Mouse (Mus musculus): Measurements from ENCODE around the gene Olfr1416. TPM values are rescaled to one million over a fixed set of nuclear protein-coding genes. Genes with fewer than 3 reads are reported as not detected.
A peak's percentile ranks its signal among the peaks of the same experiment; 100 is the strongest.

Gene Olfr1416
- polyA plus RNA-seq, 1 experiment from 2014 or later = not detected

DNA sequence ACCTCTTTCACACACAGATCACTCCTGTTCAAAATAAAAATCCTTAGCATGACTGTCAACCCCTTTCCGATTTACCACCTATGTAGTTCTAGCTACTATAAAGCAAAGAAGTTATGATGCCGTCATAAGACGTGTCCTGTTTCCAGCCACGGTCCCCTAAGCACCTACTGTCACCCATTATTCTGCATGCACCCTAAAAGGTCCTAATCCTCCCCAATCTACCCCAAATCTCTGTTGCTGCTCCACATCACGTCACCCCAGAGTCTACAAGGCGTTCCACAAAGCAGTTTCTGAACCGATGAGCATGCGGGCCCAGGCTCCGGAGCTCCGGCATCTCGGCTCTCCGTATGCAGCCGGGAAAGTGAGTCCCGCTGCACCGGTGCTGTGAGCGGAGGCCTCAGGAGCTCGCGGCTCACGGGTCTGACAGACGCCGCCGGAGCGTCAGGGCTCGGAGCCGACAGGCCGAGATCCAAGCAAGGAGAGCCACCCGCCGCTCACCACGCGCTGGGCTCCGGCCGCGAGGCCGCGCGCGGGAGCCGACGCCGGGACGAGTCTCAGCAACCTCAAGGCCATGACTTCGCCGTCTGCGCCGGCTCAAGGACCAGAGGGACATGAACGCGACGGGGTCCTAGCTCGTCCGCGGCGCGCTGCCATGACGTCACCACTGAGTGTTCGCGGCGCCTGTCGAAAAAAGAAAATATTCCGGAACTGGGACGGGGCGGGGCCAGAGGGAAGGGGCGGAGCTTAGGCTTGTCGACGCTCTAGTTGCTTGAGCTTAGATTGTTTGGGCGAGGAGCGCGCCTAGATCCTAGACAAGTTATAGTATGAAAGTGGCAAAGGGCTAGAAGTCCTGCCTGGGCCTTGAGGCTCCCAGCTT lies 11.5 kb downstream of the Olfr1416 start, which contains the start of gene Ndufa10:
Gene Ndufa10, minus strand, starts transcription at position 696 of the 877 bp plus-strand sequence.
- Histone ChIP-seq H3K27ac (ENCODE audit: low read depth, low read length) (no peak within 1 kb of the TSS), H3K9ac (ENCODE audit: low read length) (peak within 1 kb of the TSS; percentile 92), H3K4me2 (ENCODE audit: low read depth, low read length, severe bottlenecking) (peak within 1 kb of the TSS; percentile 87), H3K4me3 (ENCODE audit: low read depth, low read length) (peak within 1 kb of the TSS; percentile 92), H3K9me3 (ENCODE audit: control insufficient read depth, low read length) (no peaks in the 10 kb centered on the region), H3K36me3 (ENCODE audit: control insufficient read depth, insufficient read depth, low read length) (peaks cover 3% of the 10 kb centered on the region; the same call in 1 of the 2 replicates), H3K27me3 (ENCODE audit: control insufficient read depth, insufficient read depth, low read length) (no peaks in the 10 kb centered on the region), H3K4me1 (replicated peaks; ENCODE audit: control insufficient read depth, insufficient read depth, low read length) (peaks cover 3% of the 10 kb centered on the region; the same call in 1 of the 2 replicates)
- WGBS = under 1% methylated on average over 67 of the region's 67 CpGs
- DNase-seq (ENCODE audit: low spot score) = peak; percentile 98
- ATAC-seq (replicated peaks; ENCODE audit: low FRiP score) = peak; percentile 94

DNA sequence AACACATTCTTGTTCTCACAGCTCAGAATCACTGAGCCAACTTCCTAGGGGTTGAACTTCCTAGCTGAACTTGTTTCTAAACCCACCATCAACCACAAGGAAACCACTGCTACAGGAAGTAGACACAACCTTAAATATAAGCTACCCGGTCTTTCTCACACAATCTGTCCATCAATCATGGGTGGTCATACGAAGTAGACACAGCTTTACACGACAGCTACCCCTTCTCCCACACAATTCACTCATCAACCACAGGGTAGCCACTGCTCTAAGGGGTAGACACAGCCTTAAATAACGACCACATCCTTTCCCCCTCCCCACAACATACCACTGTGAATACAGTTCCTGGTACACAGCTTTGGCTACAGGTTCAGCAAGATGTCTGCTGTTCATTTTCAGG lies 16.0 kb downstream of the Olfr1416 start:
- Histone ChIP-seq H3K4me1 (replicated peaks; ENCODE audit: control insufficient read depth, insufficient read depth, low read length) (no peaks in the 10 kb centered on the region), H3K9ac (ENCODE audit: low read length) (no peak overlapping the region), H3K36me3 (ENCODE audit: control insufficient read depth, insufficient read depth, low read length) (peaks cover 3% of the 10 kb centered on the region; the same call in 1 of the 2 replicates), H3K27me3 (ENCODE audit: control insufficient read depth, insufficient read depth, low read length) (no peaks in the 10 kb centered on the region), H3K27ac (ENCODE audit: low read depth, low read length) (no peak overlapping the region), H3K9me3 (ENCODE audit: control insufficient read depth, low read length) (no peaks in the 10 kb centered on the region), H3K4me2 (ENCODE audit: low read depth, low read length, severe bottlenecking) (no peak overlapping the region), H3K4me3 (ENCODE audit: low read depth, low read length) (no peak overlapping the region)
- 81% methylated on average over 4 of the region's 4 CpGs for WGBS
- no peak for ATAC-seq (replicated peaks; ENCODE audit: low FRiP score)
- DNase-seq (ENCODE audit: low spot score) = peak; percentile 24

- Histone ChIP-seq H3K4me3 (ENCODE audit: low read depth, low read length) (no peak overlapping the region), H3K4me1 (replicated peaks; ENCODE audit: control insufficient read depth, insufficient read depth, low read length) (no peaks in the 10 kb centered on the region), H3K27me3 (ENCODE audit: control insufficient read depth, insufficient read depth, low read length) (no peaks in the 10 kb centered on the region), H3K9me3 (ENCODE audit: control insufficient read depth, low read length) (no peaks in the 10 kb centered on the region; the same call in 1 of the 2 replicates), H3K4me2 (ENCODE audit: low read depth, low read length, severe bottlenecking) (no peak overlapping the region), H3K9ac (ENCODE audit: low read length) (no peak overlapping the region), H3K36me3 (ENCODE audit: control insufficient read depth, insufficient read depth, low read length) (peaks cover 7% of the 10 kb centered on the region; the same call in 1 of the 2 replicates), H3K27ac (ENCODE audit: low read depth, low read length) (no peak overlapping the region)
- 93% methylated on average over 6 of the region's 6 CpGs for WGBS
- DNase-seq (ENCODE audit: low spot score) (no peak), ATAC-seq (replicated peaks; ENCODE audit: low FRiP score) (no peak)
Observed at GRCm38 (mm10) chr1:92458416-92458815, 26.5 kb downstream of the Olfr1416 start.

- Histone ChIP-seq H3K4me1 (replicated peaks; ENCODE audit: control insufficient read depth, insufficient read depth, low read length) (no peaks in the 10 kb centered on the region), H3K9ac (ENCODE audit: low read length) (no peak overlapping the region), H3K9me3 (ENCODE audit: control insufficient read depth, low read length) (no peaks in the 10 kb centered on the region; the same call in 1 of the 2 replicates), H3K27me3 (ENCODE audit: control insufficient read depth, insufficient read depth, low read length) (no peaks in the 10 kb centered on the region), H3K36me3 (ENCODE audit: control insufficient read depth, insufficient read depth, low read length) (peaks cover 7% of the 10 kb centered on the region; the same call in 1 of the 2 replicates), H3K4me3 (ENCODE audit: low read depth, low read length) (no peak overlapping the region), H3K27ac (ENCODE audit: low read depth, low read length) (no peak overlapping the region), H3K4me2 (ENCODE audit: low read depth, low read length, severe bottlenecking) (no peak overlapping the region)
- ATAC-seq (replicated peaks; ENCODE audit: low FRiP score) = no peak
- DNase-seq (ENCODE audit: low spot score) = no peak
Observed at GRCm38 (mm10) chr1:92457758-92458157, 27.2 kb downstream of the Olfr1416 start.

DNA sequence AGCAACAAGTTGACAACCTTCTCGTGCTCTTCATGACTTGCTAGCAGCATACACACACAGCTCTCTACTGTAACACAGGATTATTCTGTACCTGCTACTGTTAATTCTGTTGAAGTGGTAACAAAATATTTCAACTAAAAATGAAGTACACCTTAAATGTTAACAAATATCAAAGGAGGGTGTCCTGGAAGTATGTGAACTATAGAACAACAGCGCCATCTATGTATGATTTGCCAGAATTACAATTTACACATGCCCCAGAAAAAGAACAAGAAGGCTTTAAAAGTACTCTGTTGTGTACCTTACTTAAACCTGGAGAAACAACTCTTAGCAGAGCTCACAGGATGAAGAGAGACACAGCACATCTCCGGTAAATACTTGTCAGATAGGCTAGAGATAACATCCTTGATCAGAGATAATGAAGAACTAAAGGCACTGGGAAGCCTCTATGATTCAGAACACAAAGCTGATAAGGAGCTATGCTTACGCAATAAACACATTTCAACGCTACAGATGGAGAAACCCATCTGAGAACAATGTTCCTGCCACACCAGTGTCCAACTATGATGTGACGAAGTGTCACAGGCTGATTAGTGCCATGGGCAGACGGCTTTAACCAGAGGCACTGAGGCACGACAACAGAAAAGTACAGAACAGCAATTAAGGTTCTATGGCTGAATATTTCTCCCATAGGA lies 31.0 kb downstream of the Olfr1416 start:
- Histone ChIP-seq H3K36me3 (ENCODE audit: control insufficient read depth, insufficient read depth, low read length) (peaks cover 9% of the 10 kb centered on the region; the same call in 1 of the 2 replicates), H3K27ac (ENCODE audit: low read depth, low read length) (no peak overlapping the region), H3K4me2 (ENCODE audit: low read depth, low read length, severe bottlenecking) (no peak overlapping the region), H3K9me3 (ENCODE audit: control insufficient read depth, low read length) (no peaks in the 10 kb centered on the region; the same call in 1 of the 2 replicates), H3K9ac (ENCODE audit: low read length) (no peak overlapping the region), H3K4me3 (ENCODE audit: low read depth, low read length) (no peak overlapping the region), H3K4me1 (replicated peaks; ENCODE audit: control insufficient read depth, insufficient read depth, low read length) (no peaks in the 10 kb centered on the region), H3K27me3 (ENCODE audit: control insufficient read depth, insufficient read depth, low read length) (no peaks in the 10 kb centered on the region)
- 75% methylated on average over 8 of the region's 8 CpGs for WGBS
- no peak for ATAC-seq (replicated peaks; ENCODE audit: low FRiP score)
- no peak for DNase-seq (ENCODE audit: low spot score)

DNA sequence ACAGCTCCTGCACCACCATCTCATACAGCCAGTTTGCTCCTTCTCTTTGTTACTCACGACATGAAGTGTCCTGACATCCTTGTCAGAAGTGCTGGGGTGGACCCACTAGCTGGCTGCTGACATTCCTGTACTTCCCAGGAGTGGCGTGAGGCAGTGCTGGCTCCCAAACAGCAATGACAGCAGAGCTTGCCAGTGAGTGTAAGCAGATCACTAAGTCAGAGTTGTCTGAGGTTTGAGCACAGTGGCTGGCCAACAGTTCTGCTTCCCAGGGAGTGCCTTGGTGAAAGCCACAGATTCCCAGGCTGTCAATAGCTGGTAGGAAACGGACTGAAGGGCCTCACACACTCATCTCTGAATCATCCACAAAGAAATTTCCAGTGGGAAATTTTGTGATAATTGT lies 36.6 kb downstream of the Olfr1416 start:
- no peak for ATAC-seq (replicated peaks; ENCODE audit: low FRiP score)
- WGBS = 79% methylated on average over 3 of the region's 3 CpGs

DNA sequence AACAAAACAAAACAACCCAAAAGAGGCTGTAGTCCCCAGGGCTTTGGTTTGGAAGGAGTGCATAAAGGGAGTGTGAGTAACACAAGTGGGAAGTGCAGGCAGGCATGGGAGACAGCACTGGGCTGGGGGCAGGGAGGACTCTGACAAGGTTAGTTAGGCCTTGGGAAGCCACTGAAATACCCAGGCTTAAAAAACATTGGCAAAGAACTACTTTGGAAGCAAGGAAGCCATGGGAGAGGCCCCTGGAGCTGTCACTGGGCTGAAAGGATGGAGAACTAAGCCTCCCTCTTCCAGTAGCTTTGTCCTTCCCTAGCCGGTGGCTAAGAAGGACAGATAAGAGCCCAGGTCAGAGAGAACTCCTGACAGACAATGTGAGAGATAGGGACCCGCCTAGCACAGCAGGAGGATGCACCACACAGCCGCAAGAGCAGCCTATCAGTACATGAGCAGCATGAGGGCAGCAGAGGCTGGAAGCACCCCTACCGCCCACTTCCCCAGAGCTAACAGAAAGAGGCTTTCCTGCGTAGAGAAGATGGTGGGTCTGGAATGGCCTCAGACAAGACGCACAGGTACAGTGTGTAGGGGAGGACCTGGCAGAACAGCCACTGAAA lies 43.4 kb downstream of the Olfr1416 start:
- 66% methylated on average over 6 of the region's 6 CpGs for whole genome bisulfite sequencing
- DNase-seq (ENCODE audit: low spot score) = no peak

More for the DNA sequence above, 36.6 kb downstream of the Olfr1416 start:
- H3K27ac ChIP-seq (ENCODE audit: low read depth, low read length) = no peak overlapping the region
- no peak overlapping the region for H3K4me3 ChIP-seq (ENCODE audit: low read depth, low read length)
- H3K4me2 ChIP-seq (ENCODE audit: low read depth, low read length, severe bottlenecking) = no peak overlapping the region
- no peaks in the 10 kb centered on the region for H3K9me3 ChIP-seq (ENCODE audit: control insufficient read depth, low read length)
- no peaks in the 10 kb centered on the region for H3K27me3 ChIP-seq (ENCODE audit: control insufficient read depth, insufficient read depth, low read length)
- H3K36me3 ChIP-seq (ENCODE audit: control insufficient read depth, insufficient read depth, low read length) = peaks cover 5% of the 10 kb centered on the region; the same call in 1 of the 2 replicates
- no peak overlapping the region for H3K9ac ChIP-seq (ENCODE audit: low read length)
- DNase-seq (ENCODE audit: low spot score) = no peak
- no peaks in the 10 kb centered on the region for H3K4me1 ChIP-seq (replicated peaks; ENCODE audit: control insufficient read depth, insufficient read depth, low read length)

GRCm38 (mm10) chr1:92440066-92440750 lies 44.7 kb downstream of the Olfr1416 start:
- DNase-seq (ENCODE audit: low spot score) = no peak
- Histone ChIP-seq H3K4me2 (ENCODE audit: low read depth, low read length, severe bottlenecking) (no peak overlapping the region), H3K4me3 (ENCODE audit: low read depth, low read length) (no peak overlapping the region), H3K9ac (ENCODE audit: low read length) (no peak overlapping the region), H3K27ac (ENCODE audit: low read depth, low read length) (no peak overlapping the region), H3K4me1 (replicated peaks; ENCODE audit: control insufficient read depth, insufficient read depth, low read length) (no peaks in the 10 kb centered on the region; the same call in 1 of the 2 replicates), H3K27me3 (ENCODE audit: control insufficient read depth, insufficient read depth, low read length) (no peaks in the 10 kb centered on the region), H3K9me3 (ENCODE audit: control insufficient read depth, low read length) (no peaks in the 10 kb centered on the region), H3K36me3 (ENCODE audit: control insufficient read depth, insufficient read depth, low read length) (peaks cover 3% of the 10 kb centered on the region; the same call in 1 of the 2 replicates)
- no peak for ATAC-seq (replicated peaks; ENCODE audit: low FRiP score)
- 92% methylated on average over 9 of the region's 9 CpGs for WGBS

More for the DNA sequence above, 43.4 kb downstream of the Olfr1416 start:
- ATAC-seq (replicated peaks; ENCODE audit: low FRiP score) = no peak
- Histone ChIP-seq H3K4me1 (replicated peaks; ENCODE audit: control insufficient read depth, insufficient read depth, low read length) (no peaks in the 10 kb centered on the region; the same call in 1 of the 2 replicates), H3K4me2 (ENCODE audit: low read depth, low read length, severe bottlenecking) (no peak overlapping the region), H3K9me3 (ENCODE audit: control insufficient read depth, low read length) (no peaks in the 10 kb centered on the region), H3K27ac (ENCODE audit: low read depth, low read length) (no peak overlapping the region), H3K27me3 (ENCODE audit: control insufficient read depth, insufficient read depth, low read length) (no peaks in the 10 kb centered on the region), H3K4me3 (ENCODE audit: low read depth, low read length) (no peak overlapping the region), H3K9ac (ENCODE audit: low read length) (no peak overlapping the region), H3K36me3 (ENCODE audit: control insufficient read depth, insufficient read depth, low read length) (peaks cover 3% of the 10 kb centered on the region; the same call in 1 of the 2 replicates)
